In genomic region chr1:57281549-57281948, GRCm38 (mm10) we compare ENCODE assay signal across 16 mouse cellular contexts.
"Had no signal": no experiment of that assay in that cellular context is flagged by ENCODE, and none has a peak within 500 bp of the region (broad histone marks: within the 10 kb centered on the region; RNA-seq: fewer than 3 reads in every experiment).

No protein-coding gene starts in this region.

- H3K36me3 ChIP-seq: neural tube, embryonic 13.5 days; neural tube, embryonic 15.5 days; stomach, embryonic 15.5 days had no signal

- H3K4me1 ChIP-seq: neural tube, embryonic 13.5 days; neural tube, embryonic 15.5 days; stomach, embryonic 15.5 days had no signal

- H3K9ac ChIP-seq: neural tube, embryonic 13.5 days; neural tube, embryonic 15.5 days; stomach, embryonic 15.5 days had no signal

- H3K4me3 ChIP-seq: neural tube, embryonic 13.5 days; neural tube, embryonic 15.5 days; stomach, embryonic 15.5 days had no signal

- H3K4me2 ChIP-seq: neural tube, embryonic 13.5 days; neural tube, embryonic 15.5 days; stomach, embryonic 15.5 days had no signal

- DNase-seq: retina, postnatal 1 day; right cerebral cortex, adult 18-20 months; right cerebral cortex, postnatal 14 days; right cerebral cortex, postnatal 25 days; right cerebral cortex, postnatal 4 days; spleen, adult 18-20 months; thymus, adult 18-20 months; thymus, adult 2 months; thymus, postnatal 14 days; thymus, postnatal 25 days; thymus, postnatal 36 days; thymus, postnatal 4 days had no signal

- H3K27me3 ChIP-seq: neural tube, embryonic 13.5 days; neural tube, embryonic 15.5 days; stomach, embryonic 15.5 days had no signal

- H3K27ac ChIP-seq: neural tube, embryonic 13.5 days; neural tube, embryonic 15.5 days; stomach, embryonic 15.5 days; stomach, postnatal 0 days had no signal

- H3K9me3 ChIP-seq: neural tube, embryonic 15.5 days; stomach, embryonic 15.5 days had no signal
